Mouse (Mus musculus) thymus, adult 2 months (tissue): Measurements from ENCODE around the gene Egflam. TPM values are rescaled to one million over a fixed set of nuclear protein-coding genes. Genes with fewer than 3 reads are reported as not detected.

Source experiments
- DNase-seq: peaks from one replicate; pipeline ENCODE4 v3.0.0; 2021
- H3K27ac ChIP-seq: fragments of 200-500 bp; 2 replicates; pipeline ENCODE4 v1.5.1; 2012; ENCODE audit warnings: low read length, control low read depth; ENCODE audit not compliant: control insufficient read depth, insufficient read depth
- H3K27me3 ChIP-seq: fragments of 200-500 bp; 2 replicates; pipeline ENCODE4 v1.6.1; 2012; ENCODE audit warnings: mild to moderate bottlenecking, low read length, moderate library complexity, mixed read lengths; ENCODE audit not compliant: control insufficient read depth, insufficient read depth
- H3K36me3 ChIP-seq: fragments of 200-500 bp; 2 replicates; pipeline ENCODE4 v1.6.1; 2012; ENCODE audit warnings: mild to moderate bottlenecking, low read length, moderate library complexity; ENCODE audit not compliant: control insufficient read depth, insufficient read depth
- H3K4me1 ChIP-seq: fragments of 200-500 bp; replicated peaks from 2 replicates; pipeline ENCODE4 v1.6.1; 2012; ENCODE audit warnings: low read length; ENCODE audit not compliant: control insufficient read depth, insufficient read depth
- H3K4me3 ChIP-seq: fragments of 200-500 bp; 2 replicates; pipeline ENCODE4 v1.5.1; 2012; ENCODE audit warnings: mild to moderate bottlenecking, low read length, control low read depth, moderate library complexity; ENCODE audit not compliant: control insufficient read depth, insufficient read depth
- CTCF ChIP-seq: fragments of 200-500 bp; IDR thresholded peaks from 2 replicates; pipeline ENCODE4 v1.5.1; 2012; ENCODE audit warnings: mild to moderate bottlenecking, control low read depth, low read length, moderate library complexity, borderline replicate concordance; ENCODE audit not compliant: control insufficient read depth, poor library complexity, insufficient read depth; ENCODE audit errors: extremely low read depth
- POLR2A ChIP-seq: fragments of 200-500 bp; IDR thresholded peaks from 2 replicates; pipeline ENCODE4 v1.6.1; 2012; ENCODE audit warnings: mild to moderate bottlenecking, low read length, control low read depth, moderate library complexity; ENCODE audit not compliant: control insufficient read depth, poor library complexity, insufficient read depth; ENCODE audit errors: extremely low read depth
- WGBS: fragments of 180-500 bp; shearing (Covaris S2); methylation state at CpG from one replicate; pipeline ENCODE4 v1.1.7; 2018; 5-methylcytosine and 5-hydroxymethylcytosine counted together
- polyA plus RNA-seq: library from polyadenylated mRNA; depleted of rRNA; stranded (reverse); fragments of >200 nt; gene quantifications from 2 replicates; pipeline ENCODE4 v1.2.3, GENCODE M21; 2012

Gene Egflam
- polyA plus RNA-seq, 1 experiment = 2.5 TPM

GRCm38 (mm10) chr15:7398609-7399540 lies 680 bp upstream of the Egflam start:
- Histone ChIP-seq H3K4me1 (no peaks in the 10 kb centered on the region), H3K4me3 (no peak overlapping the region), H3K36me3 (no peaks in the 10 kb centered on the region), H3K27ac (no peak overlapping the region), H3K27me3 (peaks cover 5% of the 10 kb centered on the region)
- no peak for DNase-seq
- no peak for TF ChIP-seq POLR2A
- no peak for TF ChIP-seq CTCF
- 12% methylated on average over 17 of the region's 17 CpGs for WGBS

- no peaks in the 10 kb centered on the region for H3K4me1 ChIP-seq
- peak overlapping the region; percentile 25; the same call in 1 of the 2 replicates for H3K4me3 ChIP-seq
- DNase-seq = no peak
- H3K27me3 ChIP-seq = peaks cover 5% of the 10 kb centered on the region
- TF ChIP-seq POLR2A = no peak
- no peak for TF ChIP-seq CTCF
- H3K36me3 ChIP-seq = no peaks in the 10 kb centered on the region
- 13% methylated on average over 8 of the region's 8 CpGs for WGBS
- H3K27ac ChIP-seq = no peak overlapping the region
These were observed 763 bp downstream of the Egflam start for GRCm38 (mm10) chr15:7397446-7397817.

- no peak for DNase-seq
- no peaks in the 10 kb centered on the region for H3K4me1 ChIP-seq
- H3K4me3 ChIP-seq = no peak overlapping the region
- no peak overlapping the region for H3K27ac ChIP-seq
- TF ChIP-seq CTCF = no peak
- TF ChIP-seq POLR2A = no peak
- no peaks in the 10 kb centered on the region for H3K36me3 ChIP-seq
- H3K27me3 ChIP-seq = no peaks in the 10 kb centered on the region
- 94% methylated on average over 4 of the region's 4 CpGs for WGBS
These were observed 14.8 kb downstream of the Egflam start for GRCm38 (mm10) chr15:7383349-7383748.

GRCm38 (mm10) chr15:7382457-7382856 lies 15.7 kb downstream of the Egflam start:
- no peak for DNase-seq
- 56% methylated on average over 10 of the region's 10 CpGs for WGBS
- H3K27ac ChIP-seq = no peak overlapping the region
- H3K4me3 ChIP-seq = no peak overlapping the region
- TF ChIP-seq CTCF (no peak), POLR2A (no peak)
- no peaks in the 10 kb centered on the region for H3K4me1 ChIP-seq
- H3K27me3 ChIP-seq = no peaks in the 10 kb centered on the region
- no peaks in the 10 kb centered on the region for H3K36me3 ChIP-seq

GRCm38 (mm10) chr15:7352635-7353051 lies 45.6 kb downstream of the Egflam start:
- Histone ChIP-seq H3K4me1 (no peaks in the 10 kb centered on the region), H3K27me3 (no peaks in the 10 kb centered on the region), H3K36me3 (no peaks in the 10 kb centered on the region), H3K27ac (no peak overlapping the region), H3K4me3 (no peak overlapping the region)
- DNase-seq = no peak
- TF ChIP-seq CTCF = no peak
- no peak for TF ChIP-seq POLR2A
- 93% methylated on average over 1 of the region's 1 CpGs for WGBS

GRCm38 (mm10) chr15:7340703-7341309 lies 57.4 kb downstream of the Egflam start:
- H3K4me1 ChIP-seq = no peaks in the 10 kb centered on the region
- H3K27me3 ChIP-seq = no peaks in the 10 kb centered on the region
- no peak for DNase-seq
- no peaks in the 10 kb centered on the region for H3K36me3 ChIP-seq
- no peak for TF ChIP-seq POLR2A
- TF ChIP-seq CTCF = no peak
- no peak overlapping the region for H3K4me3 ChIP-seq
- 89% methylated on average over 5 of the region's 5 CpGs for whole genome bisulfite sequencing
- no peak overlapping the region for H3K27ac ChIP-seq
